Mouse (Mus musculus): ENCODE measurements around the gene Hoxa9. TPM values are rescaled to one million over a fixed set of nuclear protein-coding genes. Genes with fewer than 3 reads are reported as not detected.
A peak's percentile ranks its signal among the peaks of the same experiment; 100 is the strongest.

Gene Hoxa9
- polyA plus RNA-seq, 1 experiment from 2014 or later: not detected

DNA sequence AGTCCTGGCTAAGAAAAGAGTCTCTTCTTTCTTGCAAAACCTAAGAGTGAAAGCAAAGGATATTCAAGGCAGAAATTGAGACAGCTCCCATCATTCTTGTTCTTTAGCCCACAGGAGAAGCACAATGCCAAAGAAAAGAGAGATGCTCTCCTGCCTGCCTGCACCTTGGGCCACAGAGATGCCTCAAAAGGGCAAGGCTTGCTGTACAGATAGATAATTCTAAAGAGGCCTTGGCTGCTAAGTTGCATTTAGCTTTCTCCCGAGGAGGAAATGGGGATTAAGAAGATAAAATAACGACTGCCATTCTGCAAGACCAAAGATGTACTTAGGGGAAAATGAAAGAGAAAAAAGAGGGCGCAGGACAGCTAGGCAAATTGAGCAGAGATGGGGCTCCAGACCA lies 16.0 kb upstream of the Hoxa9 start:
- Histone ChIP-seq H3K36me3 (no peaks in the 10 kb centered on the region), H3K4me3 (no peak overlapping the region), H3K9me3 (no peaks in the 10 kb centered on the region), H3K4me1 (0 out of 2 replicates have a peak, but pooled peaks cover 5% of the 10 kb centered on the region), H3K27me3 (peaks cover 98% of the 10 kb centered on the region), H3K27ac (replicated peaks) (no peak overlapping the region), H3K4me2 (replicated peaks) (no peak overlapping the region), H3K9ac (replicated peaks) (no peak overlapping the region)
- ATAC-seq (ENCODE audit: low FRiP score, low read depth): no peak
- WGBS: 5% methylated on average over 3 of the region's 3 CpGs

DNA sequence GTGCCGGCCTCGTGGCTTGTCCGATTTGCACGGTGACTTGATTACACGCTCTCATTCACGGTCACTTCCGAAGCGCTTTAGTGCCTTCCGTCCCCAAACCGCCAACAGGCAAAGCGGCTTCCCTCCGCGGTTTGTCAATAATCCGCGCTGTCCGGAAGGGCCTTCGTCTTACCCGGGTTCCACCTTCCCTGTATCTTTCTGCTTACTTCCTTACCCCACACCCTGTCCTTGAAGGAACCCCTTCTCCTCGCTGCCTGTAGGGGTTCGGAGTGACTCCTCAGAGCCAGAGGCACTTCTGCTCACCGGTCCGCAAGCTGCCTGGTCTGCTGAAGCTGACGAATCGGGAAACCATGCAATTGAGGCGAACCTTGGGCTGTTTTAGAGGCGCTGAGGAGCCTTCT lies 15.5 kb upstream of the Hoxa9 start:
- H3K9me3 ChIP-seq: no peaks in the 10 kb centered on the region
- ATAC-seq (ENCODE audit: low FRiP score, low read depth): no peak
- H3K36me3 ChIP-seq: no peaks in the 10 kb centered on the region
- under 1% methylated on average over 26 of the region's 26 CpGs for WGBS
- H3K4me1 ChIP-seq: 0 out of 2 replicates have a peak, but pooled peaks cover 5% of the 10 kb centered on the region
- no peak overlapping the region for H3K4me3 ChIP-seq
- H3K9ac ChIP-seq (replicated peaks): no peak overlapping the region
- H3K4me2 ChIP-seq (replicated peaks): no peak overlapping the region
- H3K27ac ChIP-seq (replicated peaks): no peak overlapping the region
- peaks cover 98% of the 10 kb centered on the region for H3K27me3 ChIP-seq

DNA sequence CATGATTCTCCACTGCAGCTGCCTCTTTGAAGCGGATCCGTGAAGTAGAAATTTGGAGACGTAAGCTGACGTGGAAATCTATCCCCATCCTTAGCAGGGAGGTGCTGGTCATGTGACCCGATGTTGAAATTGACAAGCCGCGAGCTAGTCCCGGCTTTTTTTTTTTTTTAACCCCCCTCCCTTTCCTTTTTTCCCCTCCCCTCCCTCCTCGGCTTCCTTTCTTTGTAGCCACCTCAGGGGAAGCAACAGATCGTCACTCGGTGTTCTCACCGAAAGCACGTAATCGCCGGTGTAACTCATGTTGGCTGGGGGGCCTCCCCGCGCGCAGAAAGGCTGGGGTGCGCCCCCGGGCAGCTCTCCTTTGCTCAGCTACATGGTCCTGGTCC lies 14.9 kb upstream of the Hoxa9 start, which contains the start of gene Hoxa11:
Gene Hoxa11, minus strand, starts transcription at position 54 of the 386 bp plus-strand sequence.
- Histone ChIP-seq H3K4me2 (replicated peaks) (no peak within 1 kb of the TSS), H3K27me3 (peaks cover 98% of the 10 kb centered on the region), H3K9ac (replicated peaks) (no peak within 1 kb of the TSS), H3K27ac (replicated peaks) (no peak within 1 kb of the TSS), H3K36me3 (no peaks in the 10 kb centered on the region), H3K9me3 (no peaks in the 10 kb centered on the region), H3K4me3 (no peak within 1 kb of the TSS), H3K4me1 (0 out of 2 replicates have a peak, but pooled peaks cover 5% of the 10 kb centered on the region)
- WGBS: 2% methylated on average over 20 of the region's 20 CpGs
- no peak for ATAC-seq (ENCODE audit: low FRiP score, low read depth)

DNA sequence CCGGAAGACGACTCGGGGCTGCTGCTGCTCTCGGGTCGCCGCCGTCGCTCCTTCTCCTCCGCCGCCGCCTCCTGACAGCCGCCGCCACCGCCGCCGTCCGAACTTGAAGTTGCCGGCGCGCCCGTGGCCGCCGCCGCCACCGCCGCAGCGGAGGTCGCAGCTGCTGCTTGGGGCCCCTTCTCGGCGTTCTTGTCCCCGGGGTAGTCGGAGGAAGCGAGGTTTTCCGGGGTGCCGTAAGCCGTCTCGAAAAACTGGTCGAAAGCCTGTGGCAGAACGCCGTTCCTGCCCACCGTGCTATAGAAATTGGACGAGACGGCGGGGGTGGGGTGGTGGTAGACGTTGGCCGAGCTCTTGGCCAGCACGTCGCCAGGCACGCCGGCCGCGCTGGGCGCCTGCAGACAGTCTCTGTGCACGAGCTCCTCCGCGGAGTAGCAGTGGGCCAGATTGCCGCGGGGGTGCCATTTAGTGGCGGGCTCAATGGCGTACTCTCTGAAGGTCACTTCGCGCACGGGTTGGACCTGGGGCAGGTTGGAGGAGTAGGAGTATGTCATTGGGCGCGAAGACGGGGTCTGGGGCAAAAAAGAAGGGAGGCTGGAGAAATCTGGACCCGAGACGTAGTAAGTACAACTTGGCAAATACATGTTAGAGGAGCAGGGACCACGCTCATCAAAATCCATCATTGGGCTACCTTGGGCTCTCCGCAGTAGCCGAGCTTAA lies 14.3 kb upstream of the Hoxa9 start:
- no peak overlapping the region for H3K4me2 ChIP-seq (replicated peaks)

DNA sequence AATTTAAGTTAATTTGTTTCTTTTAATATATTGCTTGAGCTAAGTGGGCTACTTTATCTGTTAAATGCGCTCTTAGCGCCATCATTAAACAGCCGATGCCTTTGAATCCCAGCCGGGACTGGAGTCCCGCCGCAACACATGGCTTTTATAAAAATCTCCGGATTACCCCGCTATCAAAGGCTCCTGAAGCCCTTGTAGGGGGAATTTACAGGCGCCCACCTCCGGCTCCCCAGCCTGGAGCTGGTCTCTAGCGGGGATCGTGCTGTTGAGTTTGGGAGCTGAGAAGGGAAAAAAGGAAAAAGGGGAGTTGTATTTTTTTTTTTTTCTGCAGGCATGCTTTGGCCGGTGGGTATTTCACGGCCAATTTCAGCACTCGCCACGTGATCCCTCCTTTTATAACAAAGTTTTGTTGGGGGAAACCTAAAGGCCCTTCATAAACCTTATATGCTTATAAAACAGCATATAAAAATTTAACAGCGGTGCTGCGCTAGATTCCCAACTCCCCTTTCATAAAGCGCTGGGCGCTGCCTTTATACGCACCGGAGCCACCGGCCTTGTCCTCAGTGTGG lies 13.7 kb upstream of the Hoxa9 start:
- Histone ChIP-seq H3K36me3 (no peaks in the 10 kb centered on the region), H3K27ac (replicated peaks) (no peak overlapping the region), H3K4me1 (peaks cover 8% of the 10 kb centered on the region; the same call in 1 of the 2 replicates), H3K9me3 (no peaks in the 10 kb centered on the region), H3K4me3 (no peak overlapping the region), H3K4me2 (replicated peaks) (no peak overlapping the region), H3K9ac (replicated peaks) (no peak overlapping the region), H3K27me3 (peaks cover 98% of the 10 kb centered on the region)
- 1% methylated on average over 23 of the region's 23 CpGs for WGBS
- ATAC-seq (ENCODE audit: low FRiP score, low read depth): no peak

More for the DNA sequence above, 14.3 kb upstream of the Hoxa9 start:
- Histone ChIP-seq H3K27me3 (peaks cover 98% of the 10 kb centered on the region), H3K4me1 (peaks cover 7% of the 10 kb centered on the region; the same call in 1 of the 2 replicates), H3K9ac (replicated peaks) (no peak overlapping the region), H3K4me3 (no peak overlapping the region), H3K36me3 (no peaks in the 10 kb centered on the region), H3K9me3 (no peaks in the 10 kb centered on the region), H3K27ac (replicated peaks) (no peak overlapping the region)
- ATAC-seq (ENCODE audit: low FRiP score, low read depth): no peak
- WGBS: 1% methylated on average over 69 of the region's 71 CpGs

DNA sequence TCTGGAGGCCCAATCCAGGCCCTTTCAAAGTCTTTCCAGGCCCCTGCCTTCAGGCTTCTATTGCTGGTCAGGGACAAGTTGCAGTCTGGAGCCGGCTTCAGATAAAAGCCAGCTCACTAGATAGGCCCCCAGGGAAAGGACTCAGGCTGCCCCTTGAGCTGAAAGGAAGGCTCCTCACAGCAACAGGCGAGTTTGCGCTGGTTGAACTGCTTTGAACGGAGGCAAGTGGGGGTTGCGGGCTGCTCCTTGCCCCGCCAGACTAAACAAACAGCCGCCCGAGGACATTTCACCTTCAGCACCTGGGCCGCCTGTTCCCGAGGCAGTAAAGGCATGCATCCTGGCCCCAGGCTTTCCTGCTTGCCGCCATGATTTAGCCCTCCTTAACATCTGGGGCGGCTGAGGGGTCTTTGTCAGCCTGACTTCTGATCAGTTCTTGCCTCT lies 12.8 kb upstream of the Hoxa9 start:
- peaks cover 8% of the 10 kb centered on the region; the same call in 1 of the 2 replicates for H3K4me1 ChIP-seq
- no peak overlapping the region for H3K27ac ChIP-seq (replicated peaks)
- no peaks in the 10 kb centered on the region for H3K36me3 ChIP-seq
- under 1% methylated on average over 12 of the region's 12 CpGs for WGBS
- H3K9me3 ChIP-seq: no peaks in the 10 kb centered on the region
- H3K4me2 ChIP-seq (replicated peaks): no peak overlapping the region
- H3K9ac ChIP-seq (replicated peaks): no peak overlapping the region
- ATAC-seq (ENCODE audit: low FRiP score, low read depth): no peak
- no peak overlapping the region for H3K4me3 ChIP-seq
- peaks cover 95% of the 10 kb centered on the region for H3K27me3 ChIP-seq

DNA sequence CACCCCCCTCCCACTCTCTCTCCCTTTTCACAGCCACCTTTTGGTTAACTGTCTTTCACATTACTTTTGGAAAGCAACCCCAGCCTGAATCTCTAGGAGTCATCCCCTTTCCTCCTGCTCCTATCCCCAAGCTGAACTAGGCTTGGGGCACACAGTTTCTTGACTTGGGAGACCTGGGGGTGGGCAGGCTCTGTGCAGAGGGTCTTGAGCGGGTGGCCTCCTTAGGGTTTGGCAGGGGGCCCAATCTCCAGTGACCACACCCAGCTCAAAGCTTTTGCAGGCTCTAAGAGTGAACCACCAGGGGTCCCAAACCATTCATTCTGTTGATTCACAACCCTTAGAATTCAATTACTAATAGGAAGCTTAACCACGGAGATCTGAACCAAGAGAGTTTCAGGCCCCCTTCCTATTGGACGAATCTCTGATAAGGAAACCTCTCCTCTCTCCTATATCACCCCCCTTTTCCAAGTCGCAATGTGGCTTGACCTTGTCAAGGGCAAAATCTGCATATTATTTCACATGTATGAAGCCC lies 12.0 kb upstream of the Hoxa9 start:
- WGBS: 4% methylated on average over 4 of the region's 4 CpGs
- no peak overlapping the region for H3K27ac ChIP-seq (replicated peaks)
- no peak overlapping the region for H3K4me3 ChIP-seq
- ATAC-seq (ENCODE audit: low FRiP score, low read depth): no peak
- H3K36me3 ChIP-seq: no peaks in the 10 kb centered on the region
- H3K9ac ChIP-seq (replicated peaks): no peak overlapping the region
- H3K9me3 ChIP-seq: no peaks in the 10 kb centered on the region
- peaks cover 92% of the 10 kb centered on the region for H3K27me3 ChIP-seq
- peaks cover 8% of the 10 kb centered on the region; the same call in 1 of the 2 replicates for H3K4me1 ChIP-seq
- H3K4me2 ChIP-seq (replicated peaks): no peak overlapping the region

DNA sequence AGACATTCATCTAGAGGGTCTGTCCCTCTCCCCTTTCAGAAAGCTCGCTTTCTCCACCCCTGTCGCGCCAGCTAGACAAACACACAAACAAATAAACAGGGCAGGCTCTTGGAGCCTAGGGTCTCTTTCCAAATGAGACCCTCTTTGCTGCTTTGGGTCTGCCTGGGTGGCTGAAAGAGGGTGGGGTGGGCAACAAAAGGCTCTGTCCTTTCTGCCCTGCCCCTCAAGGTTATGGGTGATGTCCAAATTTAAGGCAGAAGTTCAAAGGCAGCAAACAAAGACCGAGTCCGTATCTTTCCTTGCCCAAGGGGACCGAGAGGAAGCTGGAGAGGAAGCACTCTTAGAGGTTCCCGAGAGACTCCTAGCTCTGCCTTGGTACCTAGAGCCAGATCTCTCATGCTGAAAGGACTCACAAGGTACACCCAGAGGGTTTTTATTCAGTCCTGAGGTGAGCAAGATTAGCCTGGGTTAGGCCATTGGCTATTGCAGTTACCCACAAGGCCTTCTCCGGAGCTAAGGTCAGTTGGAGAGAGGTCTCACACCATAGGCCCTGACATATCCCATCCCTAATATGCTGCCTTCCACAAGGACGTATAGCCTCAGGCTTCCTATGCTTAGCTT lies 10.2 kb upstream of the Hoxa9 start:
- Histone ChIP-seq H3K27me3 (peaks cover 94% of the 10 kb centered on the region), H3K4me3 (no peak overlapping the region), H3K27ac (replicated peaks) (no peak overlapping the region), H3K36me3 (no peaks in the 10 kb centered on the region), H3K4me2 (replicated peaks) (no peak overlapping the region), H3K9me3 (no peaks in the 10 kb centered on the region), H3K9ac (replicated peaks) (no peak overlapping the region), H3K4me1 (peaks cover 5% of the 10 kb centered on the region; the same call in 1 of the 2 replicates)
- WGBS: 4% methylated on average over 9 of the region's 9 CpGs
- no peak for ATAC-seq (ENCODE audit: low FRiP score, low read depth)

DNA sequence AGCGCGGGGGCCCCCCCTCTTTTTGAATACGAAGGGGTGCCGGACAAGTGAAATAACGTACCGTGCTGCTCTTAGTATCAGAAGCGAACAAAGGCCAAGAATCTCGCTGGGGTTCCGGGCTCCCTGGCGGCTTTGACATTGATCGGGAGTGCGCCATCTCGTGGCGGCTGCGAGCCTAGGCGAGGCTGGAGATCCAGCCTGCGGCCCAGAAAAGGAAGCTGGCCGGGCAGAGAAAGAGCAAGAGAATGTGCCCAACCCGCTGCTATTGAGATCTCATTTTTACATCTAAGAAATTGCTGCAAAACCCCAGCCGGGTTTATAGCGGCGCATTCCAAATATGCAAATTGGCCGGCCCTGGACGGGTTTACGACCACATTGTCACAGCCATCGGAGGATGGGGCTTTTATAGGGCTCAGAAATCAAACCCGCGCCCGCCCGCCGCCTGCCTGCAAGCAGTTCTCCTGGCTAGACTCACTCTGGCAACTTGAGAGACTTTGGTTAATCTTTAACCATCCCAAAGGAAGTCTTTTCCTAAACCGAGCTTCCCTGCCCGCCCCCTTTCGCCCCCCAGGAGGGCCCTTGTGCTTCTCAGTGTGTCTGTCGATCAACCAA lies 9.6 kb upstream of the Hoxa9 start, which contains the start of gene Hoxa10:
Gene Hoxa10, minus strand, starts transcription at position 466 of the 612 bp plus-strand sequence.
- ATAC-seq (ENCODE audit: low FRiP score, low read depth): no peak
- Histone ChIP-seq H3K27ac (replicated peaks) (no peak within 1 kb of the TSS), H3K4me2 (replicated peaks) (peak within 1 kb of the TSS; percentile 27), H3K36me3 (no peaks in the 10 kb centered on the region), H3K9ac (replicated peaks) (no peak within 1 kb of the TSS), H3K4me1 (peaks cover 3% of the 10 kb centered on the region; the same call in 1 of the 2 replicates), H3K9me3 (no peaks in the 10 kb centered on the region), H3K4me3 (0 out of 2 replicates have a peak within 1 kb of the TSS, but pooled peaks have one; percentile 1), H3K27me3 (peaks cover 94% of the 10 kb centered on the region)
- 1% methylated on average over 35 of the region's 35 CpGs for WGBS

DNA sequence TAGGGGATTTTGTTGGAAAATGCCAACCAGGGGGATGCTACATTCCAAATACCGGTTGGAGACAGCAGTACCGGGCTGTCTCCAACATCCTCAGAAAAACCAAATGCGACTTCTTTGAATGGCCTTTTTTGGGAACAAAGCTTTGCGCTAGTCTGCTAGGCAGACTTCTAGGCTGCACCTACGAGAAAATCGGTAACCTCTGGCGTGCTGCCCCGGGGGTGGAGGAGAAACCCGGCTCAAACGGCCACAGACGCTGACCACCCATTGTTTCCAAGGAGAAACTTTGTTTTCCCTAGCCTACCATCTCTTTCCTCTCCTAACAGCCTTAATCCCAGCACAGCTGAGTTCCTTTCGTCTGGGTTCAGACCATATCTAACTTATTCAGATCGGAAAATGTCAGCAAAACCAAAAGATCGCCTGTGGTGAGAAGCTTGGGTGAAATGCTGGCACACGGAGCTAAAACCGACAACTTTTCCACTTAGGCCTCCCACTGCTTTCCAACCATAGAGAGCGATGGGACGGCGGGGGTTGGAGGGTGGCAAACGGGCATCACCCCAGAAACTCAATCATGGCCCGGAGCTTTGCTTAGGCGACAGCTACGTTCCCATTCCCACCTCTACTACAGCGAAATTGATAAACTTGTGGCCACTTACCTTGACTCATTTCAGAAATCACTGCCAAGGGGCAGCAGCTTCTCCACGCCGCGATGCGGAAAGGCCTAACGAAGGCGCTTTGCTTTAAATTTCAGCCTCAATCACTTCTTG lies 8.9 kb upstream of the Hoxa9 start:
- H3K27ac ChIP-seq (replicated peaks): no peak overlapping the region
- peaks cover 3% of the 10 kb centered on the region; the same call in 1 of the 2 replicates for H3K4me1 ChIP-seq
- H3K4me3 ChIP-seq: 0 out of 2 replicates have a peak overlapping the region, but pooled peaks have one; percentile 1
- H3K9me3 ChIP-seq: no peaks in the 10 kb centered on the region
- under 1% methylated on average over 30 of the region's 30 CpGs for WGBS
- H3K4me2 ChIP-seq (replicated peaks): peak overlapping the region; percentile 27
- H3K27me3 ChIP-seq: peaks cover 94% of the 10 kb centered on the region
- H3K9ac ChIP-seq (replicated peaks): no peak overlapping the region
- H3K36me3 ChIP-seq: no peaks in the 10 kb centered on the region
- no peak for ATAC-seq (ENCODE audit: low FRiP score, low read depth)

DNA sequence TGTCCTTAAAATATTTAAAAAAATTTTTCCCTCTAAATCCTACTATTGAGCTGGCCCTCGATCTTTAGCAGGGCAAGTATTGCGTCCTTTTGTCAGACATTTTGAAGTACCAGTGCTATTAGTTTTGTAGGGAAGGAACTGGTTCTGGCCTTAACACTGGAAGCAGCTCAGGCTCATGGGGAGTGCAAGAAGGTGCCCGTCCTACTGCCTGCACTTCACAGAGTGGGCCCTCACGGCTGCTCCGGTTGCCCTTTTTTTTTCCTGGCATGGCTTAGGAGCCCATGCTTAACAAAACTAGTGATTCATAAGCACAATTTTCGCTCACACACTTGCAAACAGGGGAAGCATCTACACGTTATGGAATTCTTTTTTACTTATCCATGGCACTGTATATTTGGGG lies 8.1 kb upstream of the Hoxa9 start:
- Histone ChIP-seq H3K27ac (replicated peaks) (no peak overlapping the region), H3K9me3 (no peaks in the 10 kb centered on the region), H3K4me3 (no peak overlapping the region), H3K4me2 (replicated peaks) (no peak overlapping the region), H3K9ac (replicated peaks) (no peak overlapping the region), H3K27me3 (peaks cover 94% of the 10 kb centered on the region), H3K36me3 (no peaks in the 10 kb centered on the region), H3K4me1 (peaks cover 3% of the 10 kb centered on the region; the same call in 1 of the 2 replicates)
- ATAC-seq (ENCODE audit: low FRiP score, low read depth): no peak
- WGBS: 2% methylated on average over 7 of the region's 7 CpGs

Data from midbrain, embryonic 12.5 days (tissue).